Mouse (Mus musculus): Measurements from ENCODE around the gene Trim15. TPM values are rescaled to one million over a fixed set of nuclear protein-coding genes. Genes with fewer than 3 reads are reported as not detected.
A peak's percentile ranks its signal among the peaks of the same experiment; 100 is the strongest.
"Not testable (repeated sequence)": the region's sequence is repeated elsewhere in the genome, so short reads cannot be mapped to it uniquely, and the experiment has no call there.

Trim15 gene
- total RNA-seq (2022) = under 1 TPM in 1 of 4 experiments, not detected in 3; 0.24 TPM

DNA sequence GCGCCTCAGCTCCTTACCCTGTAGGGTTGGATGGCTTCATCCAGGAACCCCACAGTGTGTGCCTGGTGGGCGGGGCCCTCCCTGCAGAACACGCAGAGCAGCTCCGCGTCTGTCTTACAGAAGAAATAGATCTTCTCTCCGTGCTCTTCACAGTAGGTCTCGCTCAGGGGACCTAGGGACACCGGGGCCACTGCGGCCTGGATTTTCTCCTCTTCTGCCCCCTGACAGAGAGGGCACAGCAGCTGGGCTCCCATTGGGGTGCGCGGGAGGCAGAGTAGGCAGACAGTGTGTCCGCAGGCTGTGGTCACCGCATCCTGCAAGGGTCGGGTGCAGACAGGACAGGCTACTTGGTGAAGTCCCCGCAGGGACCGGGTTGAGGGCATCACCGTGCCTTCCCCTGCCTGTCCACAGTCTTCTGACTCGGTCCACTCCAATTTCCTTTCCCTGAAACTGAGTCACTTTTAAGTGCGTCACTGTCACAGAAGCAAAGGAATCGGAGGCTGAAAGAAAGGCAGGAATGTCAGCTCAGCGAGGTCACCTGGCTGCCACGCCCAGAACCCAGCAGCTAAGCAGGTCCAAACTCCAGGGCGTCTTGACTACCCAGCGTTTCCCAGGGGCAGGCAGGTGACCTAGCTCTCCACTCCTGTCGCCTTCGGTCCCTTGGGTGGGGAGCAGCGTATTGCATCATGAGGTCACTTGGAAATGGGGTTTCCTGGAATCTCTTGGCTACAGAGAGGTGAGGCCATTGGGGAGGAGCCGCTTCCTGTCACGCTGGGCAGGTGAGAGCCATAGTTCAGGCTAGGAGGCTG, at the start of gene Trim15:
TSS of gene Trim15 (minus strand) at position 492 of the 809 bp plus-strand sequence.
- DNase-seq = no peak

DNA sequence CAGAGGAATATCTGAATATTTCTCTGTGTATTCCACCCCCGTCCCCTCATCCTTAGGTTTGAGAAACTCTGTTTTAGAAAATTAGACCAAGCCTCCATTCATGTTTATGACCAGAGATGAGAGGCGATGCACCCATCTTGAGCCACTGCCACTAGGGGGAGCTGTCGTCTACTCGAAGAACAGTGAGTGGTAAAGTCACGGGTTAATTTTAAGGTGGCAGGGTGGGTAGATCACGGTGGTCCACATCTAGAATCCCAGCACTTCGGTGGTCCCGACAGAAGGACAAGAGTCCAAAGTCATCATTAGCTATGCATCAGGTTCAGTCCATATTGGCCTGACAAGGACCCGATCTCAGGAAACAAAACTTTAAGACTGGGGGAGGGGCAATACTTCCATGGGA, 48.1 kb upstream of the Trim15 start:
- DNase-seq = no peak

GRCm38 (mm10) chr17:36914108-36914507, 47.1 kb upstream of the Trim15 start:
- DNase-seq = no peak

- DNase-seq = no peak
Observed at GRCm38 (mm10) chr17:36912031-36912430, 45.0 kb upstream of the Trim15 start.

GRCm38 (mm10) chr17:36909802-36910201, 42.8 kb upstream of the Trim15 start:
- DNase-seq = no peak

- no peak for DNase-seq
Observed at GRCm38 (mm10) chr17:36908235-36908634, 41.2 kb upstream of the Trim15 start.

GRCm38 (mm10) chr17:36903651-36904050, 36.6 kb upstream of the Trim15 start:
- no peak for DNase-seq

- DNase-seq = no peak
Observed at GRCm38 (mm10) chr17:36900691-36901090, 33.7 kb upstream of the Trim15 start.

- DNase-seq = no peak
Observed at GRCm38 (mm10) chr17:36900001-36900400, 33.0 kb upstream of the Trim15 start.

- no peak for DNase-seq
Observed at GRCm38 (mm10) chr17:36899376-36899775, 32.4 kb upstream of the Trim15 start.

GRCm38 (mm10) chr17:36897552-36898205, 30.7 kb upstream of the Trim15 start, which contains the start of gene Trim31:
TSS of gene Trim31 (plus strand) at chr17:36898118.
- no peak for DNase-seq

DNA sequence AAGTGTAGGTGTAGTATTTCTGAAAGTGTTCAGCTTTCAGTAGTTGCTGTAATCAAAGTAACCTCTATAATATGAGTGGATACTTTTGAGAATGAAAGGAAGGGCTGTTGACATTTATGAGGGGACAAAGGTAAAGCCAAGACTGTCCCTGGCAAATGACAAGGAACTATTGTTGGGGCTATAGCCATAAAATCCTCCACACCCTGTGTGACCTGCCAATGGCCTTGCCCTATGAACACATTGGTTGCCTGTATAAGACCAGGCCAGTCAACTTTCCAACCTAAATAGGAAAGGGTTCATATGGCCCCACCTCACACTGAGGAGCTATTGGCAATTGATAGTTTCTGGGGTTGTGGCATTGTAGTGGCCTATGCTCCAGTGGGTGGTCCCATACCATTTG, 30.1 kb upstream of the Trim15 start:
- DNase-seq = no peak

- DNase-seq = no peak
Observed at GRCm38 (mm10) chr17:36896583-36896982, 29.6 kb upstream of the Trim15 start.

DNA sequence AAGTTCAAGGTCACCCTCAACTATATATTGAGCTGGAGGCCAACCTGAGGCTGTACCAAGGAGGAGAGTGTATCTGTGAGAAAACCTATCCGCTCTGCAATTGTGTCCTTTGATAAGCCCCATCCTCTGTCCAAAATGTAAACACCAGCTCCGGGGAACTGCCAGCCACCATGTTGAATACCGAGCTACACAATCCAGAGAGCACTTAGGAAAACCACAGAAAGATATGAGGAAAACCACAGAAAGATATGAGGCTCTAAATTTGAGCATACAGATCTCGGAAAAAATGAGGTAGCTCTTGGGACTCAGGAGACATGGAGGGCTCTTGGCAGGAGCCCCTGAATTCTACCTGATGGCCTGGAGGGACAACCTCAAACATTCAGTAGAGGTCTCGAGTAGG, 26.4 kb upstream of the Trim15 start:
- no peak for DNase-seq

DNA sequence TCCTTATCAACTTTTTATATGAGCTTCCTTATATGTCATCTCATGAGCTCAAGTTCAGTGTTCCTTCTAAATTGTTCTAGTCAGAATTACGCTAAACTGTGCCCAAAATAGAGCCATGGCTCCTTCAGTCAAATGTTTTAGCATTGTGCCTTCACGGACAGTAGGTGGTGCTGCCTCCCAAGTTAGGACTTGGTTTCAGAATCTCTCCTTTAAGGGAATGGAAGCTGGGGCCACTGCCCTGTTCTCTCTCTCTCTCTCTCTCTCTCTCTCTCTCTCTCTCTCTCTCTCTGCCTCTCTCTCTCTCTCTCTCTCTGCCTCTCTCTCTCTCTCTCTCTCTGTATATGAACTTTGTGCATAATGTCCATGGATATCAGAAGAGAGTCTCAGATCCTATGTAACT, 25.4 kb upstream of the Trim15 start:
- peak; percentile 6 for DNase-seq

DNA sequence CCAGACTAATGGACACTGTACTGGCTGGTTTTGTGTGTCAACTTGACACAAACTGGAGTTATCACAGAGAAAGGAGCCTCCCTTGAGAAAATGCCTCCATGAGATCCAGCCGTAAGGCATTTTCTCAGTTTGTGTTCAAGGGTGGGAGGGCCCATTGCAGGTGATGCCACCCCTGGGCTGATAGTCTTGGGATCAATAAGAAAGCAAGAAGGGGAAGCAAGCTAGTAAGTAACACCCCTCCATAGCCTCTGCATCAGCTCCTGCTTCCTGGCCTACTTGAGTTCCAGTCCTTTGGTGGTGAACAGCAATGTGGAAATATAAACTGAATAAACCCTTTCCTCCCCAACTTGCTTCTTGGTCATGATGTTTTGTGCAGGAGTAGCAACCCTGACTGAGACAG, 24.5 kb upstream of the Trim15 start:
- DNase-seq = not testable (repeated sequence)

GRCm38 (mm10) chr17:36890073-36890903, 23.3 kb upstream of the Trim15 start, which contains the start of gene Trim40:
TSS of gene Trim40 (minus strand) at chr17:36890123.
- no peak for DNase-seq

DNA sequence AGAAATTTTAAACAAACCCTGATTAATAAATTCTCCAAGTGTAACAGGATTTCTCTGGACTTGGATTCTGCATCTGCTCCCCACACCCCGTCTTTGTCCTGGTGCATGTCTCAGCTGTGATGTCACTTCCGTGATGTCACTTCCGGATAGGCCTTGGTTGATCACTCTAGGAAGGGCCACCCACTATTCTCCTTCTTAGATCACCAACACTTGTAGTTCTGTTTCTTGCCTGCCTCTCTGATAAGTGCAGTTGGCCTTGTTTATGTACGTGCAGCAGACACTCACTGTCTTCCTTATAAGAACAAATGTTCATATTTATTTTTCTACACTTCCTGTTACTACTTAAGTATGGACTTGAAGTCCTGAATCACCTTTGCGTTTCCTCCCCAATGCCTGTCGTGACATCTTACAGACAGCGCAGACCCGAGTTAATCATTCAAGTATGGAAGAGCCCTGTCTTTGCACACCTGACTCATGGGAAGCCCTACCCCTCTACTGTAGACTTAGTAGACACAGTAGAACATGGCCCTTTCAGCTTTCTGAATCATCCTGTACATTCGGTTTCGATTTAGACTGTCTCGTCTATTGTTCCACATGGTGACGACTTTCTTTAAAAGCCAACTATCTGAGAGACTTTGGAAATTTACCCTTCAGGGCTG, 18.3 kb upstream of the Trim15 start:
- no peak for DNase-seq

DNA sequence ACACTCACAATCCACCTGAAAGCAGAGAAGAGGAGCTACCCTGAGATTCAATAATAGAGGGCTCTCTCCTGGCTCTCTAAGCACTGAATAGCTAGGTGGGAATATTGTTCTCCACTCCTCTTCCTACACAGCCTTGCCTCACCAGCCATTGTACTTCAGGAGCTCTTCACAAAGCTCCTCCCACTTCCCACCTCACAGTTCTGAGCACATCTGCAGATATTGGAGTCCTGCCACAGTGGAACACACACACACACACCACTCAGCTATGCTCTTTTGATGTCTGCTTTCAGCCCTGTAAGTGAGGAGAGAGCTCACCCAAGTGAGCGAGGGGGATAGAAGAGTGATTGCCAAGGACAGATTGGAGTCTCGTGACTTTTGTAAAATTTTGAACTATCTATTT, 16.3 kb upstream of the Trim15 start:
- DNase-seq = no peak

DNA sequence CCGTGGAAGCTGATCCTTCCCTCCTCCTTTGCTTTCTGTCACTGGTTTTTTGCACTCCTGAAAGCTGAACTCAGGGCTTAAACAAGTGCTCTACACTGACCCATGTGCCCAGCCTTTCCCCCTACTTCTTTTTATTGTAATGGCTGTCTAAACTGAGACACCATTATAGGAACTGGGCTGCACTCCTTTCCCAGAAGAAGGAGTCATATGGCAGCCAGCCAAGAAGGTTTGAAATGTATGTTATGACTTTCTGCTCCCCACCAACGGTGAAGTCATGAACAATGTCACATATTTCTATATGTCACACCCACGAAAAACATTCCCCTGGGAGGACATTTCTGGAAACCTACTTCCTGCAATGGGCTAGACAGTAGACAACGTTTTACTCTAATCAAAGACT, 7.6 kb upstream of the Trim15 start:
- no peak for DNase-seq

- no peak for DNase-seq
Observed at GRCm38 (mm10) chr17:36869955-36870810, 3.2 kb upstream of the Trim15 start.
